Mouse (Mus musculus) kidney, adult 9 months (tissue): ENCODE results near the gene Cass4.
A peak's percentile ranks its signal among the peaks of the same experiment; 100 is the strongest.

ENCODE experiments used
- DNase-seq: peaks from one replicate; pipeline ENCODE4 v3.0.0; 2022

The Cass4 gene

DNA sequence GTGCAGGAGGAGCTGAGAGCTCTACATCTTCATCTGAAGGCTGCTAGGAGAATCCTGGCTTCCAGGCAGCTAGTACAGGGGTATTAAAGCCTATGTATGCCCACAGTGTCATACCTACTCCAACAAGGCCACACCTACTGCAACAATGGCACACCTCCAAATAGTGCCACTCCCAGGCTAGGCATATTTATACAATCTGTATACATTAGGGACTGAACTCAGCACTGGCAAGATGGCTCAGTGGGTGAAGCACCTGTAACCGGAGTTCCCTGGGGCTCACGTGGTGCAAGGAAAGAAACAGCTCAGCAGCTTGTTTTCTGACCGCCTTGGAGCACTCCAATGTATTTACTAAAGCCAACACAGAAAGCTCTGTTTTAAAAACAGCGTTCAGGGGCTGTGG is 52.0 kb downstream of the Cass4 start:
- no peak for DNase-seq

DNA sequence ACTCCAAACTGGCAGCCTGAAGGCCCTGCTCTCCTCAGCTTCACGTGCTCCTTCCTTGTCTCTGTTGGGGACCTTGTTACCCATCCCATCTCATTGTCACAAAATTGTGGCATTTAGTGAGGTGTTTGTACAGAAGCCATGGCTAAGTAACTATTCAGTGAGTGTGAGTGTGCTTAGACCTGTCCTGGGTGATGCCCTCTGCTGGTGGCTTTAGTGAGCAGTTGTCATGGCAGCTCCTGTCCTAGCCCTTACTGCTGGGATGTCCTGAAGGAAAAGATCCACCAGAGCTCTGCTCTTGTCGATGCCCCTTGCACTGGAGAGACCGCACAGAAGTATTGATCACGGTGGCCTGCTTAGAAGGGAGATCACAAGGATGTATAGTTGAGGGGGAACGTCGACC is 53.7 kb downstream of the Cass4 start:
- no peak for DNase-seq

DNA sequence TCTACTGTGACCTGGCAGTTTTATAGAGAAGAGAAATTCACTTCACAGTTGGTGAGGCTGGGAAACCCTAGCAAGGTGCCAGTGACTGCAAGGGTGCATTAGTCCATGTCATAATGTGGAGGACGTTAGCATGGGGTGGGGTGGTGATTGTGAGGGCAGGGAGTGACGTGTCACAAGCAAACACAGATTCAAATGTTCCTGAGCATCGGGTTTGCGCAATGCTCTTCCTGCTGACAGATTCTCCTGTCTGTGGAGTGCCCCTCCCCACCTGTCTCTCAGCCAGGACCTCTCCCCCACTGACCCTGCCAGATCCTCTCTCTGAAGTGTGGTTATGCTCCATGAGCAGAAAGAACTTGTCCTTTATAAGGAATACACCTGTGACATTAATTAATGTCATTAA is 54.7 kb downstream of the Cass4 start:
- no peak for DNase-seq

- DNase-seq: no peak
Measured at GRCm38 (mm10) chr2:172450640-172451039, 57.0 kb downstream of the Cass4 start.

DNA sequence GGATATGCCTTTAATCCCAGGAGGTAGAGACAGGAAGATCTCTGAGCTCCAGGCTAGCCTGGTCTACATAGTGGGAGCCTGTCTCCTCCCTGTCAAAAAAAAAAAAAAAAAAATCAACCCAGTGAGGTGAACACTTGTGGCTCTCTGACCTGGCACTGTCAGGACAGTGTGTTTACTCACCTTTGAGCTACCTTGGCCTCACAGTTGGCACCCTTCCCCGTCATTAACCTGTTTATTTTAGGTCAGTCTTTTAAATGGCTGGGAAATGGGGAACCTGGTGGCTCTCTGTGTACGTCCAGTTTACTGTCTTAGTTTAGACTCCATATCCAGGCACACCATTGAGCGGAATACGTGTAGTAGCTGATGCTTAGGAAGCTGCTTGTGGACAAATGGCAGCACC is 58.4 kb downstream of the Cass4 start:
- DNase-seq: peak; percentile 37

GRCm38 (mm10) chr2:172452458-172452857 is 58.9 kb downstream of the Cass4 start:
- no peak for DNase-seq

DNA sequence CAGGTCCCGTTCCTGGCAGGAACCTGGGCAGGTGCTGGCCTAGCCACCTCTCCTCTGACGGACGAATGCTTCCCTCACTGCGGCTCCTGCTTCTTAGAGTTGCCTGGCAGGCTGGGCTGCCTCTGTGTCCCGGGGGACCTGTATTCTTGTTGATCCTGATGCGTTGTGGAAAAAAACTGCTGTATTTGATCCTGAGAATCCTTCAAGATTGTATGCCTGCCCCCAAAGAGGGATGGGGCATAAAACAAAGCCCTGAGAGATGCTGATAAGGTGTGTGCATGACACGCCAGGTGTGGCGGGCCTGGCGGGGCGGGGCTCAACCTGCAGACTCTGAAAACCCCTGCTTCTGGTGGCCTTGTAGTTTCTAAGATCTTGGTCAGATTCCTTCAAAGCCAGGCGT is 64.9 kb downstream of the Cass4 start, which contains the start of gene Gcnt7:
Gcnt7 (minus strand) TSS at position 101 of the 400 bp plus-strand sequence.
- no peak for DNase-seq

DNA sequence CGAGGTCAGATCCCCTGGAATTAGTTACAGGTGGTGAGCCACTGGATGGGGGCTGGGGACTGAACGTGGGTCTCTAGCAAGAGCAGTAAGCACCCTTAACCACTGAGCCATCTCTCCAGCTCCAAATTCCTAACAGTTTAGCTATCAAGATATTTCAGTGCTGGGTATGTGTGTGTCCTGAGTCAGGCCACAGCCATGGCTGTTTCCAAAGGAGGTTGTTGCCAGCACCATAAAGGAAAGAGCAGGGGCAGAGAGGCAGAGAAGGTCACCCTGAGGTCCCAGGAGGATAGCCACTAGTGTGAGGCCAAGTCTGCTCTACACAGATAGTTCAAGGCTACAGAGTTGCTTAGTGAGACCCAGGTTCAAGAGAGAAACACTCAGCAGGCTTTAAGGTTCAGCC is 67.1 kb downstream of the Cass4 start:
- DNase-seq: no peak

DNA sequence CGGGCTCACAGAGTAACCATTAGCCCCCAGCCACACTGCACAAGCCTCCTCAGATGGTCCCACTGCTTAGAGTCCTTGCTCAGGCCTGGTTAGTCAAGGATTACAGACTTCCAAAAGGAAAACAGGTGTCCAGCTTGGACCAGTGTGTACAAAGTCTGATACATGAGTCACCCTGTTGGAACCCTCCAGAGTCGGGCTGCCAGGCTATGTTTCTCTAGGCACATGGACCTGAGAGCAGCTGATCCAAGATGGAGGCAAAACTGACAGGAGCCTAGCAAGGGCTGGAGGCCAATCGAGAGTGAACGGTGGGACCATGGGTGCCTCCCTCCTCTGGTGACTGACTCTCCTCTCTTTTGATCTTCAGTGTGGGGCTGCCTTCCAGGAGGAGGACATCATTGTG is 69.2 kb downstream of the Cass4 start:
- DNase-seq: no peak

DNA sequence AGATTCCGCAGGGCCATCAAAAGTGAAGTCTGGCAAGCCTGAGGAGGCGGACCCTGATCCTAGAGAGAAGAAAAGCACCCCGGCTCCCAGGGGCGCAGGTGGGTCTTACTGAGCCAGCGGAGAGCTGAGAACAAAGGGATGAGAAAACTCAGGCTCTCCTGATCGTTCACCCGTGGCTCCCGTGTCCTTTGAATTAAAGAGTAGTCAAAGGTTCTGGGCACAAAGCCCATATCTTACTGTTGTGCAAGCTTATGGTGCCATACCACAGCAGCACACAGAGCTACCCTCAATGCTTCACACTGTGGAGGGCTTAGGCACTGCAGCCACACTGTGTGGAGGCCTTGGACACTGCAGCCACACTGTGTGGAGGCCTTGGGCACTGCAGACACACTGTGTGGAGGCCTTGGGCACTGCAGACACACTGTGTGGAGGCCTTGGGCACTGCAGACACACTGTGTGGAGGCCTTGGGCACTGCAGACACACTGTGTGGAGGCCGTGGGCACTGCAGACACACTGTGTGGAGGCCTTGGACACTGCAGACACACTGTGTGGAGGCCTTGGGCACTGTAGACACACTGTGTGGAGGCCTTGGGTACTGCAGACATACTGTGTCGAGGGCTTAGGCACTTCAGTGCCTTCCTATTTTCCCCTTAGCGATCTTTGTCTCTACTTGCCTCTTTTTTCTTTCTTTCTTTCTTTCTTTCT is 73.0 kb downstream of the Cass4 start:
- peak; percentile 79 for DNase-seq

DNA sequence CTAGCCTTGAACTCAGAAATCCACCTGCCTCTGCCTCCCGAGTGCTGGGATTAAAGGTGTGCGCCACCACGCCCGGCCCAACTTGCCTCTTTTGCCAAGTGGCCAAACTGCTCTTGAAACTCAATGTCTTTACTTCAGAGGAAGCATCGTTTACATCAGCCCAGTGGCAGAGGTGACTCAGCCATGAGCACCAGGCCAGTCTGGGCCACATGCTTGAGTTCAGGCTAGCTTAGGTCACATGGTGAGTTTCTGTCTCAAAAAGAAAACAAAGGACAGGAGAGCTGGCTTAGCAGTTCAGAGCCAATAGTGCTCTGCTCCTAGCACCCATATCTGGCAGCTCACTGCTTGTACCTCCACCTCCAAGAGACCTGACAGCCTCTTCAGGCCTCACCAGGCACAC is 73.6 kb downstream of the Cass4 start:
- no peak for DNase-seq

DNA sequence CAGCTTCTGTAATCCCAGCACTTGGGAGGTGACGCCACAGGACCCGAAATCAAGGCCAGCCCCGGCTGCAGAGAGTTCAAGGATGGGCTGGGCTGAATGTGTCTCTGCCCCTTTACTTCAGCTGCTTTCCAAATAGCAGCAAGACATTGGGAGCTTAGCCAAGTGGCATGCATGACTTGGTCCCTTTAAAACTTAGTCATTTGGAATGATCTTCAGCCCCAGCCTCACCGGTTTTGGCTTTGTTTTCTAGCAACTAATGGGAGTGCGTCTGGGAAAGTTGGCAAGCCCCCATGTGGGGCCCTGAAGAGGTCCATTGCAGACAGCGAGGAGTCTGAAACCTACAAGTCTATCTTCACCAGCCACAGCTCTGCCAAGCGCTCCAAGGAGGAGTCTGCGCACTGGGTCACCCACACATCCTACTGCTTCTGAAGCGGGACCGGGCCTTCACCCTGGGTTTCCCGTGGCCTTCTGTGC is 74.8 kb downstream of the Cass4 start:
- DNase-seq: peak; percentile 80

GRCm38 (mm10) chr2:172472318-172472717 is 78.7 kb downstream of the Cass4 start, which contains the start of gene Fam209:
Gene Fam209 (plus strand): TSS chr2:172472520.
- DNase-seq: no peak

GRCm38 (mm10) chr2:172473591-172473990 is 80.0 kb downstream of the Cass4 start:
- no peak for DNase-seq

DNA sequence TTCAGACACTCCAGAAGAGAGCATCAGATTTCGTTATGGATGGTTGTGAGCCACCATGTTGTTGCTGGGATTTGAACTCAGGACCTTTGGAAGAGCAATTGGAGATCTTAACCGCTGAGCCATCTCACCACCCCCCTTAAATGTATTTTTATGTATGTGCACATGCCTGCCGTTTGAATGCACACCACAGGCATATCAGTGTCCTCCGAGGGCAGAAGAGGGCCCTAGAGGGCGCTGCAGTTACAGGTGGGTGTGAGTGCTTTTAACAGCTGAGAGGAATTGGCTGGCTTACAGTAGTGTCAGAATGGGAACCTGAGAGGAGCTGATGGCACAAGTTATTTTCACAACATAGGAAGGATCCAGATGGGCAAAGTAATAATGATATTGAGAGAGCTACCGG is 81.4 kb downstream of the Cass4 start:
- DNase-seq: peak; percentile 34

- DNase-seq: no peak
Measured at GRCm38 (mm10) chr2:172476707-172477260, 83.2 kb downstream of the Cass4 start.

- no peak for DNase-seq
Measured at GRCm38 (mm10) chr2:172477350-172477749, 83.8 kb downstream of the Cass4 start.

GRCm38 (mm10) chr2:172477860-172478259 is 84.3 kb downstream of the Cass4 start:
- peak; percentile 55 for DNase-seq

DNA sequence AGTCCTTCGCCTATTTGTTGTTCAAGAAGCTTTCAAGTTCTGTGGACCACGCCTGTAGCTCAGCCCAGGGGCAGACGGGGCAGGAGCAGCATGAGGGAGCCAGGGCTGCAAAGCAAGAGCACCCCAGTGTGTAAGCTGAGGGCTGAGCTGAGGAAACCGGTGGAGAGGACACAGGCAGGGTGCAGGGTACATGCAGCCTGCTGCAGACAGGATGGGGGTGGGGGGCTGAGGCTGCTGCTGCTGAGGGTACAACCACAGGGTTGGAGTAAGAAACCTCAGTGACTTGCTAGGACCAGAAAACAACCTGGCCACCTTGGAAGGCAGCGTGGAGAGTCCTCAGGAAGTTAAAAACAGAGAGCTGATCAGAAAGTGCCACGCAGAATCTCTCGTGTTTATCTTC is 86.7 kb downstream of the Cass4 start:
- no peak for DNase-seq

DNA sequence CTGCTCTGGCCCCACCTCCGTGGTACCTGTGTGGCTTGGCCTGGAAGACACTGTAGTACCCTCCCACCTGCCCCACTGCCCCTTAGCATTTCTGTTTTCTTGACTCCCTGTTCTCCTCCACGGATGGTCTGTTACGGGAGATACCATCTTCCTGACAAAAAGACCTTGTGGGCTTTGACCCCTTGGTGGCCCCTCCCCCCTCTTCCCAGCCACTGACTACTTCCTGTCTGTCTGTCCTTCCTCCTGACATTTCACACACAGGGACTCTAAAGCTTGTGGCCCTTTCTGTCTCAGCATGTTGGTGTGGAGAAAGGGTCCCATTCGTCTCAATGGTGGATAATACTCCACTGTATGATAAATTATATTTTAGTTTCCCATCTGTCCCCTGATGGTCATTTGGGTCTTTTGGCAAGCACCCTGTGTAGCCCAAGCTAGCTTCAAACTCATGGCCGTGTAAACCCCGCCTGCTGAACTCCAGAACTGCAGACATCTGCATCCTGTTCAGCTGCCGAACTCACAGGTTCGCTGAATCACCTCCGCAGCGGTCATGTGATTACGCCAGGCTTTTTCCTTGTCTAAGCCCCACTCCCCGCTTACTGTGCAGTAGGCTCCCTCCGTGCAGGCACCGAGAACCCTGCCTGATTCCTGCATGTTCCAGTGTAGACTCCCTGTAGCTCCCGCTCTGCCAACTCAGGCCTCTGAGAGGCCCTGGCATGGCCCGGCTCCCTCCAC is 88.2 kb downstream of the Cass4 start:
- DNase-seq: no peak
